Comparison of ENCODE assay signal across 9 mouse cellular contexts in the genomic region with DNA sequence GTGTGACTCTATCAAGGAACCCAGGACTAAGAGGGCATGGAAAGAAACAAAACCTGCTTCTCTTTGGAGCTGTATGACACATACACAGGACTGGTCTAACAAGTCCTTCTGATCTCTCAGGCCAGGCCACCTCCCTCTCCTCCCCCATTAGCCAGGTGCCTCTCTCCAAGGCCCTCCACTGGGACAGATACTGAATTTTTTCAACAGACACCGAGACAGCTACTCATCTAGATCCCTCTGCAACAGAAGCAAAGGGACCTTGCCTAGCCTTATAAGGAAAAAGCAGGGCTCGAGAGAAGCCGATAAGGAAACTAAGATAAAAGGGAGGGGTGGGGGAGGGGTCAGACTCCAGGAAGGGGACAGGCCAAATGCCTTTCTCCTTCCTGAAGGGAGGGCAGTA. TPM values are rescaled to one million over a fixed set of nuclear protein-coding genes. Genes with fewer than 3 reads are reported as not detected.
DNase-seq lines count a peak whose midpoint lies in the region; ATAC-seq lines count a peak whose summit lies in the region.
"Had no signal": no experiment of that assay in that cellular context is flagged by ENCODE, and none has a peak within 500 bp of the region (broad histone marks: within the 10 kb centered on the region; RNA-seq: fewer than 3 reads in every experiment).

No protein-coding gene starts in this region.

- no peaks in the 10 kb centered on the region for H3K9me3 ChIP-seq in forebrain, embryonic 10.5 days
- no peaks in the 10 kb centered on the region for H3K9me3 ChIP-seq in forebrain, embryonic 13.5 days (replicated peaks)
- H3K9me3 ChIP-seq in limb, embryonic 10.5 days (replicated peaks), result no peaks in the 10 kb centered on the region

- H3K36me3 ChIP-seq in forebrain, embryonic 10.5 days (replicated peaks), result peaks cover 15% of the 10 kb centered on the region
- H3K36me3 ChIP-seq in forebrain, embryonic 13.5 days (ENCODE audit: poor library complexity, severe bottlenecking), result no peaks in the 10 kb centered on the region
- peaks cover 4% of the 10 kb centered on the region for H3K36me3 ChIP-seq in limb, embryonic 10.5 days

- no peak for DNase-seq in forebrain, embryonic 10.5 days (ENCODE audit: extremely low spot score, low spot score)
- DNase-seq in urinary bladder, postnatal 36 days (ENCODE audit: low spot score in 2 of 2), result peak; percentile 42 to 49
- DNase-seq in urinary bladder, postnatal 10 days (ENCODE audit: low spot score), result no peak
- no peak for DNase-seq in limb, embryonic 10.5 days (ENCODE audit: low spot score)
- peak; percentile 55 for DNase-seq in testis, postnatal 14 days (ENCODE audit: low spot score)
- DNase-seq in gastrocnemius, postnatal 10 days, result no peak

- H3K4me3 ChIP-seq in forebrain, embryonic 10.5 days, result no peak overlapping the region
- no peak overlapping the region for H3K4me3 ChIP-seq in forebrain, embryonic 13.5 days
- H3K4me3 ChIP-seq in limb, embryonic 10.5 days, result no peak overlapping the region

- no peaks in the 10 kb centered on the region for H3K27me3 ChIP-seq in forebrain, embryonic 10.5 days (ENCODE audit: poor library complexity, severe bottlenecking)
- no peaks in the 10 kb centered on the region for H3K27me3 ChIP-seq in forebrain, embryonic 13.5 days
- H3K27me3 ChIP-seq in limb, embryonic 10.5 days (ENCODE audit: low read depth, poor library complexity, severe bottlenecking), result no peaks in the 10 kb centered on the region

- 5% methylated on average over 3 of the region's 3 CpGs for WGBS in forebrain, embryonic 10.5 days
- 11% methylated on average over 3 of the region's 3 CpGs for WGBS in forebrain, embryonic 13.5 days
- 1% methylated on average over 3 of the region's 3 CpGs for WGBS in limb, embryonic 10.5 days

- no peak for ATAC-seq in forebrain, embryonic 13.5 days
- no peak for ATAC-seq in cerebellum, adult (ENCODE audit: insufficient number of reproducible peaks, low FRiP score, low TSS enrichment)

- H3K9ac ChIP-seq in forebrain, embryonic 13.5 days, result no peak overlapping the region

- H3K4me1 ChIP-seq in forebrain, embryonic 10.5 days, result peaks cover 59% of the 10 kb centered on the region
- H3K4me1 ChIP-seq in forebrain, embryonic 13.5 days, result peaks cover 53% of the 10 kb centered on the region
- peaks cover 53% of the 10 kb centered on the region for H3K4me1 ChIP-seq in limb, embryonic 10.5 days

- H3K4me2 ChIP-seq in forebrain, embryonic 13.5 days, result no peak overlapping the region

- H3K27ac ChIP-seq in forebrain, embryonic 10.5 days, result peak overlapping the region; percentile 74
- no peak overlapping the region for H3K27ac ChIP-seq in forebrain, embryonic 13.5 days
- H3K27ac ChIP-seq in limb, embryonic 10.5 days, result peak overlapping the region; percentile 61

RNA-seq across cellular contexts. Expression of a gene that starts 17.6 kb away (rescaled TPM):
- polyA plus RNA-seq in forebrain, embryonic 10.5 days (2016; fragmentation: Nextera tagmentation; extraction: Ambion mirVana), result 40.6 and 43.9 TPM in 2 replicates
- 31.6 and 32.8 TPM in 2 replicates for polyA plus RNA-seq in forebrain, embryonic 13.5 days (2015; fragmentation: Nextera tagmentation; extraction: Ambion mirVana)
- 38.2 and 40.0 TPM in 2 replicates for polyA plus RNA-seq in limb, embryonic 10.5 days (2016; fragmentation: Nextera tagmentation; extraction: Ambion mirVana)
- total RNA-seq in gastrocnemius, postnatal 10 days (2021), result 10 to 100 TPM; 54.4 to 68.8 TPM

RNA-seq across cellular contexts. Expression of a gene that starts 25.9 kb away (rescaled TPM):
- polyA plus RNA-seq in forebrain, embryonic 10.5 days (2016; fragmentation: Nextera tagmentation; extraction: Ambion mirVana), result 0.32 and 0.58 TPM in 2 replicates
- 0.25 and 0.31 TPM in 2 replicates for polyA plus RNA-seq in forebrain, embryonic 13.5 days (2015; fragmentation: Nextera tagmentation; extraction: Ambion mirVana)
- 0.20 and 0.58 TPM in 2 replicates for polyA plus RNA-seq in limb, embryonic 10.5 days (2016; fragmentation: Nextera tagmentation; extraction: Ambion mirVana)
- under 1 TPM in 1 of 2 experiments, not detected in 1; 0.09 TPM for total RNA-seq in gastrocnemius, postnatal 10 days (2021)

RNA-seq across cellular contexts. Expression of a gene that starts 37.6 kb away (rescaled TPM):
- polyA plus RNA-seq in forebrain, embryonic 10.5 days (2016; fragmentation: Nextera tagmentation; extraction: Ambion mirVana), result 552 and 592 TPM in 2 replicates
- 418 and 438 TPM in 2 replicates for polyA plus RNA-seq in forebrain, embryonic 13.5 days (2015; fragmentation: Nextera tagmentation; extraction: Ambion mirVana)
- 507 and 566 TPM in 2 replicates for polyA plus RNA-seq in limb, embryonic 10.5 days (2016; fragmentation: Nextera tagmentation; extraction: Ambion mirVana)
- 10 to 100 TPM; 25.4 to 26.7 TPM for total RNA-seq in gastrocnemius, postnatal 10 days (2021)

RNA-seq across cellular contexts. Expression of a gene that starts 44.8 kb away (rescaled TPM):
- polyA plus RNA-seq in forebrain, embryonic 10.5 days (2016; fragmentation: Nextera tagmentation; extraction: Ambion mirVana), result not detected in 2 replicates
- not detected in 2 replicates for polyA plus RNA-seq in forebrain, embryonic 13.5 days (2015; fragmentation: Nextera tagmentation; extraction: Ambion mirVana)
- polyA plus RNA-seq in limb, embryonic 10.5 days (2016; fragmentation: Nextera tagmentation; extraction: Ambion mirVana), result not detected in 2 replicates
- total RNA-seq in gastrocnemius, postnatal 10 days (2021), result not detected
- polyA plus RNA-seq: C2C12 had no signal

RNA-seq across cellular contexts. Expression of a gene that starts 45.2 kb away (rescaled TPM):
- polyA plus RNA-seq in forebrain, embryonic 10.5 days (2016; fragmentation: Nextera tagmentation; extraction: Ambion mirVana), result 50.1 and 51.5 TPM in 2 replicates
- polyA plus RNA-seq in forebrain, embryonic 13.5 days (2015; fragmentation: Nextera tagmentation; extraction: Ambion mirVana), result 54.6 and 56.2 TPM in 2 replicates
- 41.1 and 43.4 TPM in 2 replicates for polyA plus RNA-seq in limb, embryonic 10.5 days (2016; fragmentation: Nextera tagmentation; extraction: Ambion mirVana)
- 10 to 100 TPM; 11.0 to 13.6 TPM for total RNA-seq in gastrocnemius, postnatal 10 days (2021)

Comparison
In these comparisons a context has a peak if more than half of its experiments do, and no peak if none do; other contexts are left out.
1. DNase-seq: peak in urinary bladder, postnatal 36 days (2 of 2) and testis, postnatal 14 days (single experiment); none in forebrain, embryonic 10.5 days (single experiment), urinary bladder, postnatal 10 days (single experiment), limb, embryonic 10.5 days (single experiment) and gastrocnemius, postnatal 10 days (single experiment).